Mouse (Mus musculus) embryonic stem cell, embryonic (primary cell): ENCODE data around the gene Rhox4a2.
"Not testable (repeated sequence)": the region's sequence is repeated elsewhere in the genome, so short reads cannot be mapped to it uniquely, and the experiment has no call there.

Source experiments
- CTCF ChIA-PET, 4 experiments: fragments of 300-600 bp in 2 of 4; fragments of 350-600 bp in 2 of 4; sonication (Branson Sonifier 250); formaldehyde crosslinking; loops; one replicate each; lab custom pipeline; 2022; ENCODE audit warnings: inconsistent platforms in 2 of 4; lab: Charles Lee
- POLR2A ChIA-PET, 4 experiments: fragments of 300-600 bp in 2 of 4; fragments of 350-600 bp in 2 of 4; sonication (Branson Sonifier 250); formaldehyde crosslinking; loops; one replicate each; lab custom pipeline; 2022; ENCODE audit warnings: antibody characterized with exemption in 4 of 4, inconsistent platforms in 1 of 4; lab: Charles Lee

Gene Rhox4a2

DNA sequence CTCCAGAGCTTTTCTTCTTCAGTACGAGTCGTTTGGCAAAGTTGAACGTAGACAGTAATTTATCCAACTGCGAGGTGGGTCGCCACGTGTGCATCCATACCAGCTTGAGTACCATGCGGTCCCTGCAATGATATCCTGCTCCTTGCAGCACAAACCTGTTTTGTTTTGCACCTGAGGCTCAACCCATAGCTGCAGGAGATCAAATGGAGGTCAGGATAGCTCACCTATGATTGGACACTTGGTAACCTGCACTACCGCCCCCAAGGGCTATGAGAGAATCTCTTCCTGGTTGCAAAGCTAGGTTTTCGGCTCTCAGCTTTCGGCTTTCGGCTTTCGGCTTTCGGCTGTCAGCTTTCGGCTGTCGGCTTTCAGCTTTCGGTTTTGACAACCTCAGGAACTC is at the start of gene Rhox4a2:
Rhox4a2 (plus strand) TSS at position 301 of the 400 bp plus-strand sequence.
- POLR2A ChIA-PET, CTCF ChIA-PET: not testable (repeated sequence)

DNA sequence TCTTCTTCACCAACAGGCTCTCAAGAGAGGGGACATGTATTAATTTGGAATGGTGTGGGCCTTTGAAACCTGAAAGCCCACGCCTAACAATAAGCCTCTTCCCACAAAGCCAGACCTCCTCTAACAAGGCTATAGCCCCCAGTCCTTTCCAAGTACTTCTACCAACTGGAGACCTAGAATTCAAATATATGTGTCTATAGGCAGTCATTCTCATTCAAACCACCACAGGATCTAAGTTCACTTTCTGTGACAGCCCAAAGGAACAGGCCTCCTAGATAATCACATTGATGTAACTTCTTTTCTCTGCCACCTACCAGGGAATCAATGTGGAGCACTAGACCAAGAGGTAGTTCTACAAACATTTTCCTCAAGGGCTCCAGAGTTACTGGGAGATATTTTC is 10.9 kb upstream of the Rhox4a2 start, which contains the start of gene Rhox3a2:
Rhox3a2 (plus strand) TSS at position 301 of the 400 bp plus-strand sequence.
- POLR2A ChIA-PET, CTCF ChIA-PET: not testable (repeated sequence)

DNA sequence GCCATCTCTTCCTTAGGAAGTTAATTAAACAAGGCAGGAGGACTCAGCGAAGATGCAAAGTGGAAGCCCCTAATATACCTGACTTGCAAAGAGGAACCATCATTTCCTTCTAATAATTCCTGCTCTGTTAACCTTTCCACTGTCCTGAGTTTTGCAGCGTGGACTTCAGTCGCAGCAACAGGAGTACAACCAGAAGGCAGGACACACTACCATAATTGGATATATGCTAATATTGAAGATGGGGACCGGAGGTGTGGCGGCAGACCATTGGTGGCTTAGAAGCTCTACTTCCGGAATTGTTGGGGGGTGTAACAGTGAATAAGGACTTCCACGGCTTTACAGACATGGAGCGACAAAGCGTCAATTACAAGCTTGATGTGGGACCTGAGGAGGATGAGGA is 21.1 kb downstream of the Rhox4a2 start, which contains the start of gene Rhox2b:
Rhox2b (plus strand) TSS at position 301 of the 400 bp plus-strand sequence.
- CTCF ChIA-PET, POLR2A ChIA-PET: not testable (repeated sequence)

DNA sequence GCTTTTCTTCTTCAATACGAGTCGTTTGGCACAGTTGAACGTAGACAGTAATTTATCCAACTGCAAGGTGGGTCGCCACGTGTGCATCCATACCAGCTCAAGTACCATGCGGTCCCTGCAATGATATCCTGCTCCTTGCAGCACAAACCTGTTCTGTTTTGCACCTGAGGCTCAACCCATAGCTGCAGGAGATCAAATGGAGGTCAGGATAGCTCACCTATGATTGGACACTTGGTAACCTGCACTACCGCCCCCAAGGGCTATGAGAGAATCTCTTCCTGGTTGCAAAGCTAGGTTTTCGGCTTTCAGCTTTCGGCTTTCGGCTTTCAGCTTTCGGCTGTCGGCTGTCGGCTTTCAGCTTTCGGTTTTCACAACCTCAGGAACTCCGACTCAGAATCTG is 41.5 kb downstream of the Rhox4a2 start, which contains the start of gene Rhox4b:
Rhox4b (plus strand) TSS at position 301 of the 400 bp plus-strand sequence.
- POLR2A ChIA-PET, CTCF ChIA-PET: not testable (repeated sequence)
